Mouse (Mus musculus) CD8-positive naive resting alpha-beta T cell, adult 2 months (primary cell): ENCODE measurements around the gene Hmgb1.
A peak's percentile ranks its signal among the peaks of the same experiment; 100 is the strongest.

Source experiments
- DNase-seq, 2 experiments: peaks; one replicate each; pipeline ENCODE4 v3.0.0; 2022; ENCODE audit warnings: low read depth in 2 of 2, low spot score in 2 of 2

Gene Hmgb1

DNA sequence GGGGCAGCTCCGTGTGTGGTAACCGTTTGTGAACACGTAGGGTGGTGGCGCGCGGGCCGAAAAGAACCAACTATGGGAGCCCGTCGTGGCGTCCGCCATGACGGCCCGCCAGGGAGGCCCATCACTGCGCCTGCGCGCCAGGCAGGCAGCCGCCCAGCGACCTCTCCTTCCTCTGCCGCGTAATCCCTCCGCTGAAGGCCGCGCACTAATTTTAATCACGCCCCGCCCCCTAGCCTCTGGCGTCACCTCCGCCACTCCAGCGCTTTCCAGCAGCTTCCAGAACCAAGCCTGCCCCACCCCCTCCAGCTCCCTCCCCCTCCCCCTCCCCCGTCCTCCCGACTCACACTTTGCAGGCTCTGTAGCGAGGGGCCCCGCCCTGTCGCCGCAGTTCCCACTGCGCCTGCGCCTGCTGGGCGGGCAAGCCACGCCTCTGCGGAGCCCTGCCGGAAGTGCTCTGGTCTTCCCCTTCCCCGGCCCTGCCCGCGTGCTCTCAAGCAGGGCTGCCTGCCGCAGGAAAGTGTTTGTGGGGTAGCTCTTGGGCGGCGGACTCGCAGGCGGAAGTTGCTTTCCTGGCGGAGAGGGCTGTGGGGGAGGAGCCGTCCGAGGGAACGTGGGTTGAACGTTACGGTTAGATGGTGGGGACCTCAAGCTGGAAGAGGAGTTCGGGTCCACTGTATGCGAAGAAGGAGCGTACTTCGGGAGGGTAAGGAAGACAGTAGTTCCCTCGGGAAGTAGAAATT, at the start of gene Hmgb1, which contains the start of gene Uspl1:
Gene Hmgb1 (minus strand): TSS at position 386 of the 740 bp plus-strand sequence.
Gene Uspl1 (plus strand): TSS at position 247 of the 740 bp plus-strand sequence.
- DNase-seq, result peak; percentile 99

DNA sequence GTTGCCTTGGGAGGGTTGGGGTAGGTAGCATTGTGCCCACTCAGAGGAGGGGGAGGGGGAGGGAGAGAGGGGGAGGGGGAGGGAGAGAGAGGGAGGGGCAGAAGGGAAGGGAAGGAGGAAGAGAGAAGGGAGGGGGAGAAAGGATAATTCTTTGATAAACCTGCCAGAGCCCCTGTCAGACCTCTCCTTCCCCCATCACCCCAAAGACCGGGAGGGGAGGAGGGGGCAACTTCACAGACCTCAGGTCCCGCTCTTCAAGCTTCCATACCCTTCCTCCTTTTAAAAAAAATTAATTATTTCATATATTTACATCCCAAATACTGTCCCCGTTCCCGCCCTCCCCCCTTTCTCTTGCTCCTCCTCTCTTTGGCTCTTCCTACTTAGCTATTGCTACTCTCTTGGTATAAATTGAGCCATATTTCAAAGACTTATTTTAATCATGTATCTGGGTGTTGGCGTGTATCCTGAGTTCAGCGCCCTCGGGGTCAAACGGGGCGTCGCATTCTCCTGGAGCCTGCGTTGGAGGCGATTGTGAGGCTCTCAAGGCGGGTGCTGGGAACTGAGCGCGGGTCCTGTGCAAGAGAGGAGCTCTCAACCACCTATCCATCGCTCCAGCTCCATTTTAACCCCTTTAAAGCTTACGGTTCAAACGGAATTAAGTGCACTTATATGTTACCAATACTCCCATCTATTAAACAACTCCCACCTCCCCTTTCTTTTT, 45.5 kb upstream of the Hmgb1 start:
- DNase-seq, result no peak

GRCm38 (mm10) chr5:149228700-149229618, 44.7 kb upstream of the Hmgb1 start:
- DNase-seq, result peak; percentile 92 to 95

DNA sequence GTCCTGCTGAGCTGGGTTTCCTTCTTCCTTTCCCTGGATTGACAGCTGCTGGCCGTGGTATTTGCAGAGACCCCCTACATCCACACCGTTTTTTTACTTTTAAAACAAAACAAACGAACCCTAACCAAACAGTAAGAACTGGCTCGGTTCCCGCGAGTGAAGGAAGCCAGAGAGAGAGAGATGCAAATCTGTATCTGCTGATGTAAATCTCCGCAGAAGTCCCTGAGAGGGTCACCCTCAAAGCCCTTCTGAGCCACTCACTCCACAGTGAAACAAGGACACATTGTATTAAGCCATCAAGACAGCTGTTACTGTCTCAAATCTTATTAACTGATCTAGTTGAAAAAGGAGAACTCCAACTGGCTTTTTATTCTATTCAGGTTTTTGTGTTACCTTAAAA, 40.4 kb upstream of the Hmgb1 start:
- DNase-seq, result no peak

DNA sequence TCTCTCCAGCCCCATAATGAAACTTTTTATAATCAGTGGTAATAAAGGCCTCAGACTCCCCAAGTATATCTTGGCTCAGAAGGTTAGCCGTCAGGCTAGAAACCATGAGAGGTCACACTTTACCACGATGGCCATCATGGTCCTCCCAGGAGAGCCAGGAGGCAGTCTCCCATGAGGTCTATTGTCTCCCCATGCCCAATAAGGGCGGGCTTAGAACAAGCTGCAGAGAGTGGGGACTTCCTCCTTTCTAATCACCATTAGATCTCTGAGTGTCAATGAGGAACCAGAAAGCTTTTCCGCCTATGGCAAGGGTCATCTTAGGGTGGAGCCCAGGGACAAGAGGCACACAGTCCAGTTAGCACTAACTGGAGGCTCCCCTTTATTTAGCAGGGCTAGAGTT, 37.1 kb upstream of the Hmgb1 start:
- DNase-seq, result no peak

GRCm38 (mm10) chr5:149219493-149219892, 35.2 kb upstream of the Hmgb1 start:
- DNase-seq, result no peak

DNA sequence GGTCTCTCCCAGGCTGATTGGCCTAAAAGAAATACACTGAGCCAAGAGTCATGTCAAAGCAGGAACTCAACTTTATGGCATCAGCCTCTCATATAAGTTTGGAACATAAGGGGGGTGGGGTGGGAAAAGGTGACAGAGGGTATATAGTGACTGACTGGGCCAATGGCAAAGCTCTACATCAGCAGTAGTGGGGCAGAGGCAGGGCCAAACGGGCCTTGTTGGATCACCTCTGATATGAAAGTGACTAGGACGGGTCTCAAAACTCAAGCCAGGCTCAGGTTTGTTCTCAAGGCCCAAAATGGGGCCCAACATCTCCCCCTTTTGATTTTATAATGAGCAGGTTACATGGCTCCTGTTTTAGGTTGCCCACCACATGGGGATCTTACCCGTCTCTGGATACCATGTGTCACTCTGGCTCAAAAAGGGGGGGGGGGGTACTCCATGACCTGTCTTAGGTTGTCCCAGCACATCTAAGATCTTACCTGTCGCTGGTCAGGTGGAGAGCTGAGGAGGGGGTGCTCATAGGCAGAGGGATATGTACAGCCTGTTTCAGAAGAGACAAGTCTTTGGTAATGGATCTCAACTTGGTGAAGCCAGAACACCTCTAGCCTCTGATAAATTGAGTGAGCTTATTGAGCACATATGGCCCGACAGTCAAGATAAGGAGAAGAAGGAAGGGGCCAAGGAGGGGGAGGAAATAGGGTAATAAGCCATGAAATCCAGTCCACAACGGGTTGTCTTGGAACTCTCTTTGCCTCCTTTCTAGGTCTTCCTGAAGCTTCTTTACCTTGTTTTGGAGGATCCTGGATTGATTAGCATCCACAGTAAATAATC, 33.5 kb upstream of the Hmgb1 start:
- no peak for DNase-seq

DNA sequence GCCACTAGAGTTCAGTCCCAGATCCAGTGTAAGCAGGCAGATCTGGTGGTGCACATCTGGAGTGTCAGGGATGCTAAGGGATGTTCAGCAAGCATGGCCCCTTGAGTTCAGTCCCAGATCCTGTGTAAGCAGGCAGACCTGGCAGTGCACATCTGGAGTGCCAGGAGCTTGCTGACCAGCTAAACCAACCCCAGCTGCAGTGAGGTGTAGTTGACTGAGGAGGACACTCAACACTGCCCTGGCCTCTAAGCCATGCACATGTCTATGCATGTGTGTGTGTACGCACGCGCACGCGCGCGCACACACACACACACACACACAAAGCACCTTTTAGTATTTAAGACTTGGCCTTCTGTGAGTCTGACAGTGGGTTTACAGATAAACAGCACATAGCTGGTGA, 31.3 kb upstream of the Hmgb1 start:
- DNase-seq, result no peak

GRCm38 (mm10) chr5:149212806-149213205, 28.5 kb upstream of the Hmgb1 start:
- DNase-seq, result no peak

- DNase-seq, result no peak
Measured at GRCm38 (mm10) chr5:149211041-149211440, 26.8 kb upstream of the Hmgb1 start.

GRCm38 (mm10) chr5:149209328-149209727, 25.0 kb upstream of the Hmgb1 start:
- no peak for DNase-seq

DNA sequence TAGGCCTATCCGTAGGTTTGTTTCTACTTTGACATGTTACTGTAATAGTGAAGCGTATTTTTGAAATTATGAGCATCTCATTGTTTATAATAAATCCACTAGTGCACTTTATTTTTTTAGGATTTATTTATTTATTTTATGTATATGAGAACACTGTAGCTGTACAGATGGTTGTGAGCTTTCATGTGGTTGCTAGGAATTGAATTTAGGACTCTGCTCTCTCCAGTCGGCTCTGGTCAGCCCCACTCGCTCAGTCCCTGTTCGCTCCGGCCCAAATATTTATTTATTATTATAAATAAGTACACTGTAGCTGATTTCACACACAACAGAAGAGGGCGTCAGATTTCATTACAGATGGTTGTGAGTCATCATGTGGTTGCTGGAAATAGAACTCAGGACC, 24.5 kb upstream of the Hmgb1 start:
- DNase-seq, result no peak

DNA sequence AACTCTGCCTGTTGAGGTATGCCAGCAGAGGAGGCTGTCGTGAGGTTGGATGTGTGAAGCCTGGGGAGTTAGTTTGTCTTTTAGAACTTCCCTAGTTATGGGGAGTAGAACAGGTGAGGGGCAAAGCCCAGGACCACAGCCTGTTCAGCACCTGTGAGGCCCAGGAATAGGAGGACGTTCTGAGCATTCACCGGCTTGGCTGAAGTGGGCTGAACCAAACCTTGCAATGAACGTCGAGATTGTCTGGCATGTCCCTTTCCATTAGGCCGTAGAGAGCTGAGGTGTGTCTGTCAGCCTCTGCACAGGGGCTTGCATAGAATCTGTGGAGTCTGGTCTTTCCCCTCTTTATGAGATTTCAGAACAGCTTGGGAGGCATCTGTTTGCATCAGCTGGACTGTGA, 23.4 kb upstream of the Hmgb1 start:
- no peak for DNase-seq

DNA sequence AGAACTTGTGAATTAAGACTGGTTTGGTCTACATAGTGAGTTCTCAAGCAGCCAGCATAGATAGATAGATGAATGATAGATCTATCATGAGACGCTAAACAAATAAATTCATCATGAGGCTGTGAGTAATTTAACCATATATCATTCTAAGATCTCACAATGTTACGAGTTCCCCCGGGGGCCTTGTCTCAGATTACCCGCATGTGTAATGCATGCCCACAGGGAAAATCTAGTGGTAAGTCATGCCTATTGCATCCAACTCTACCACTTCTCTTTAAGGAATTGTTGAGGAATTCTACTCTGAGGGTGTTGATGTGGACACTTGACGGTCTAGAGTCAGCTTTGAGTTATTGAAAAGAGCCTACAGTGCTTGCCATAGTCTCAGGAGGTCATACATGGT, 22.0 kb upstream of the Hmgb1 start:
- no peak for DNase-seq

GRCm38 (mm10) chr5:149205265-149205664, 21.0 kb upstream of the Hmgb1 start:
- no peak for DNase-seq

GRCm38 (mm10) chr5:149204822-149205221, 20.5 kb upstream of the Hmgb1 start:
- no peak for DNase-seq

DNA sequence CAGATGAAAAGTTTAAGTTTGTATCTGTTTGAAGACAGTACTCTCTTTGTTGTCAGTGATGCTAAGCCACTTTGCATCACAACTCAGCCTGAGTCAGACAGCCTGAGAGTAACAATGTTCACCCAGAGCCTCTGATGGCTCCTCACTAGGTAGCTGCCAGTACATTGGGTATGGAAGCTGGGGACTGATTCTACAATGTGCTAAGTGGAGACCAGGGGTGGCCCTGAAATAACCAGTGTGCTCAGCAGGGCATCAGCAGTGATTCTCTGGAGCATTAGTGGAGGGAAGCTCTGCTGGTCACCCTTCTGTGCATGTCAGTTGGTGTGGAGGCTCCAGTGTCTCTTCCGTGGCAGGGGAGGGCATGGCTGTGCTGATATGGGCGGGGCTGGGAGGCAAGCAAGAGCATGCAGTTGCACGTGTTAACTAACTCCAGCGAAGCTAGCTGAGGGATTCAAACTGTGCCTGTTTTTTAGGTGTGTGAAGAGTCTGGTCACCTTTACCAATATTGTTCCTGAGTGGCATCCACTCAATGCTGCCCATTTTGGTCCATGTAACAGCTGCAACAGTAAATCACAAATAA, 19.6 kb upstream of the Hmgb1 start:
- no peak for DNase-seq

DNA sequence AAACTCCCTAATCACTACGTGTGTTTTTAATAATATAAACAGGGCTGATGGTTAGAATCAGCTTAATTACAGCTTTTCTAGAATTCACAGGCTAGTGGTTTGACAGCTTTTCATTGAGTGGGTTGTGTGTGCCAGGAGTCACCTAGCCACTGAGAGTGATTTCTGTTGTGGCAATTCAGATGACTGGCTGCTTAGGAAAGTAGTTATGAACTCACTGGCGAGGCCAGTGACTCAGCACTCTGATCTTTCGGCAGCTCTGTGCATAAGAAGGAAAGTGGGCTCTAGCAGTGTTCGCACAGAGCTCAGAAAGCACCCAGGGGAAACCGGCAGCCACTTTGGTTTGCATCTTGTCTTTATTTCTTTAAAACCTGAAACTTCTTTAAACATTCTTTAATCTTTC, 18.7 kb upstream of the Hmgb1 start:
- no peak for DNase-seq

GRCm38 (mm10) chr5:149198782-149199181, 14.5 kb upstream of the Hmgb1 start:
- no peak for DNase-seq

GRCm38 (mm10) chr5:149196611-149197010, 12.3 kb upstream of the Hmgb1 start:
- no peak for DNase-seq
